Mouse (Mus musculus) lung, adult 10 weeks (tissue): ENCODE data around the gene Dusp7. TPM values are rescaled to one million over a fixed set of nuclear protein-coding genes. Genes with fewer than 3 reads are reported as not detected.

Experiments
- polyA plus RNA-seq: library from polyadenylated mRNA; stranded (reverse); fragments of 350-450 nt; fragmentation: Illumina TruSeq; extraction: RNeasy Lipid Tissue Mini Kit (QIAGEN cat#74804); gene quantifications from one replicate; pipeline ENCODE4 v1.2.3, GENCODE M21; 2014; ENCODE audit warnings: low read depth, low replicate concordance; ENCODE audit not compliant: insufficient read depth

The Dusp7 gene
- 33.2 TPM for polyA plus RNA-seq

DNA sequence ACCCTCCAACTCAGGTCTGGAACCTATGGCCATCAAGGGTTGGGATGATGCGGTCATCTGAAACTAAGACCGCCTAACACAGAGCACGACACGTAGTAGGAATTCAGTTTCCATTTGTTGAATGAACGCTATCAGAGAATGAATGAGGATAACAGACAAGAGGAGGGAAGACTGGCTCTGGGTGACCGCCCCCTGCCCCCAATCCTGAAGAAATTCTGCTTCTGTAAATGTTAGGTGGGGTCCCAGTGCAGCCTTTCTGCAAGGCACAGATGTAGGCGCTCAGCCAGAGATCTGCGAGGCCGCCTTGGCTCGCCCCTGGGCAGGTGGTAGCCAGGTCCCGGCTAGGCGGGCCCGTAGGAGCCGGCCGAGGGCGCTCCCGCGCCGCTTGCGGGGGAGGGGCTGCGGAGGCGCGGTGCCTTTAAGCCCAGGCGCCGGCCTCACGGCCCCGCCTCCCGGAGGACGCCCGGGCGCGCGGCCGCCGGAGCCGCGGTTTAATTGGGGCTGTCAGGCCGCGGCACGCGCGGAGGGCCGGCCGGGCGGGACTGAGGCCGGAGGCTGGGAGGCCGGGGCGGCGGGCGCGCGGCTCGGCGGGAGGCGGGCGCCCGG, at the start of gene Dusp7:
Gene Dusp7 (plus strand): TSS at position 521 of the 606 bp plus-strand sequence.

Other genes starting within 250 kb of the Dusp7 start
- gene Glyctk, start 210.5 kb upstream of the Dusp7 start, polyA plus RNA-seq: 1.2 TPM
- gene Wdr82, start 197.7 kb upstream of the Dusp7 start, polyA plus RNA-seq: 27.9 TPM
- 33.4 TPM for gene Ppm1m, start 168.9 kb upstream of the Dusp7 start, polyA plus RNA-seq
- 44.7 TPM for gene Twf2, start 165.5 kb upstream of the Dusp7 start, polyA plus RNA-seq
- gene Tlr9, start 146.0 kb upstream of the Dusp7 start, polyA plus RNA-seq: 0.81 TPM
- 268 TPM for gene Alas1, start 120.0 kb upstream of the Dusp7 start, polyA plus RNA-seq
- 6.4 TPM for gene Poc1a, start 87.6 kb upstream of the Dusp7 start, polyA plus RNA-seq
- gene Rpl29, start 60.8 kb downstream of the Dusp7 start, polyA plus RNA-seq: 688 TPM
- 6.0 TPM for gene Acy1, start 69.7 kb downstream of the Dusp7 start, polyA plus RNA-seq
- gene Abhd14b, start 78.8 kb downstream of the Dusp7 start, polyA plus RNA-seq: 37.3 TPM
- 18.9 TPM for gene Abhd14a, start 79.0 kb downstream of the Dusp7 start, polyA plus RNA-seq
- 19.3 TPM for gene Pcbp4, start 84.7 kb downstream of the Dusp7 start, polyA plus RNA-seq
- 0.11 TPM for gene Gpr62, start 97.3 kb downstream of the Dusp7 start, polyA plus RNA-seq
- 22.2 TPM for gene Rrp9, start 107.3 kb downstream of the Dusp7 start, polyA plus RNA-seq
- 21.9 TPM for gene Parp3, start 108.3 kb downstream of the Dusp7 start, polyA plus RNA-seq
- gene Iqcf1, start 131.3 kb downstream of the Dusp7 start, polyA plus RNA-seq: not detected
- gene Iqcf5, start 145.9 kb downstream of the Dusp7 start, polyA plus RNA-seq: not detected
- not detected for gene Iqcf3, start 193.0 kb downstream of the Dusp7 start, polyA plus RNA-seq
- not detected for gene Iqcf4, start 202.4 kb downstream of the Dusp7 start, polyA plus RNA-seq